10 mouse cellular contexts compared by ENCODE assay signal in genomic region chr7:139020884-139021283, GRCm38 (mm10).
A peak's percentile ranks its signal among the peaks of the same experiment; 100 is the strongest.
DNase-seq lines count a peak whose midpoint lies in the region; ATAC-seq and TF ChIP-seq lines count a peak whose summit lies in the region.
"Had no signal": no experiment of that assay in that cellular context is flagged by ENCODE, and none has a peak within 500 bp of the region (broad histone marks: within the 10 kb centered on the region; RNA-seq: fewer than 3 reads in every experiment).

No protein-coding gene starts in this region.

- no peak for ATAC-seq in lung, embryonic 14.5 days (ENCODE audit: insufficient read depth)
- no peak for ATAC-seq in forebrain, embryonic 15.5 days (replicated peaks)
- no peak for ATAC-seq in stomach, embryonic 14.5 days (ENCODE audit: insufficient number of reproducible peaks, insufficient read depth, low FRiP score, low read depth)
- ATAC-seq in cerebellum, adult (ENCODE audit: insufficient number of reproducible peaks, low FRiP score, low TSS enrichment) = no peak
- ATAC-seq: Patski had no signal

- H3K4me3 ChIP-seq in lung, embryonic 14.5 days (ENCODE audit: low read depth, low read length) = no peak overlapping the region
- H3K4me3 ChIP-seq in forebrain, embryonic 15.5 days = no peak overlapping the region
- H3K4me3 ChIP-seq in stomach, embryonic 14.5 days (ENCODE audit: low read depth, low read length) = no peak overlapping the region
- H3K4me3 ChIP-seq: erythroblast, embryonic 14.5 days had no signal

- H3K9me3 ChIP-seq in lung, embryonic 14.5 days (ENCODE audit: low read depth, low read length) = no peaks in the 10 kb centered on the region
- H3K9me3 ChIP-seq in forebrain, embryonic 15.5 days = no peaks in the 10 kb centered on the region
- no peaks in the 10 kb centered on the region for H3K9me3 ChIP-seq in stomach, embryonic 14.5 days (ENCODE audit: control insufficient read depth, low read depth, low read length)

- no peaks in the 10 kb centered on the region for H3K27me3 ChIP-seq in lung, embryonic 14.5 days (ENCODE audit: insufficient read depth, low read length)
- no peaks in the 10 kb centered on the region for H3K27me3 ChIP-seq in forebrain, embryonic 15.5 days
- no peaks in the 10 kb centered on the region for H3K27me3 ChIP-seq in stomach, embryonic 14.5 days (ENCODE audit: control insufficient read depth, insufficient read depth, low read length)

- H3K9ac ChIP-seq in lung, embryonic 14.5 days = no peak overlapping the region
- H3K9ac ChIP-seq in forebrain, embryonic 15.5 days (replicated peaks) = no peak overlapping the region
- no peak overlapping the region for H3K9ac ChIP-seq in stomach, embryonic 14.5 days (replicated peaks; ENCODE audit: low read depth, low read length)

- intact Hi-C loops in left cerebral cortex, postnatal 14 days (cut with DNase I) = no loop called here

- no peaks in the 10 kb centered on the region for H3K4me1 ChIP-seq in lung, embryonic 14.5 days (ENCODE audit: insufficient read depth)
- H3K4me1 ChIP-seq in forebrain, embryonic 15.5 days = 0 out of 2 replicates have a peak, but pooled peaks cover 5% of the 10 kb centered on the region
- H3K4me1 ChIP-seq in stomach, embryonic 14.5 days (ENCODE audit: control insufficient read depth, insufficient read depth, low read length) = 0 out of 2 replicates have a peak, but pooled peaks cover 3% of the 10 kb centered on the region

- H3K4me2 ChIP-seq in lung, embryonic 14.5 days = 0 out of 2 replicates have a peak overlapping the region, but pooled peaks have one; percentile 5
- H3K4me2 ChIP-seq in forebrain, embryonic 15.5 days (replicated peaks) = 0 out of 2 replicates have a peak overlapping the region, but pooled peaks have one; percentile 8
- H3K4me2 ChIP-seq in stomach, embryonic 14.5 days (replicated peaks; ENCODE audit: low read depth, low read length) = peak overlapping the region; percentile 30; the same call in 1 of the 2 replicates

- no peaks in the 10 kb centered on the region for H3K36me3 ChIP-seq in lung, embryonic 14.5 days (ENCODE audit: insufficient read depth)
- no peaks in the 10 kb centered on the region for H3K36me3 ChIP-seq in forebrain, embryonic 15.5 days
- no peaks in the 10 kb centered on the region for H3K36me3 ChIP-seq in stomach, embryonic 14.5 days (ENCODE audit: control insufficient read depth, insufficient read depth, low read length)

- no peak for TF ChIP-seq CTCF in lung, embryonic 14.5 days (IDR thresholded peaks at IDR 0.05; ENCODE audit: low read depth)

- no peak for DNase-seq in lung, embryonic 14.5 days
- DNase-seq in lung, postnatal 25 days (ENCODE audit: low spot score) = no peak
- peak; percentile 35 to 53 for DNase-seq in kidney, postnatal 4 days
- DNase-seq in left cerebral cortex, postnatal 14 days (ENCODE audit: low spot score in 2 of 2) = no peak
- no peak for DNase-seq in layer of hippocampus, adult 9-10 months (ENCODE audit: low spot score)

- WGBS in lung, embryonic 14.5 days = 14% methylated on average over 20 of the region's 20 CpGs
- whole genome bisulfite sequencing in forebrain, embryonic 15.5 days = 3% methylated on average over 18 of the region's 20 CpGs
- WGBS in stomach, embryonic 14.5 days = 19% methylated on average over 20 of the region's 20 CpGs

- H3K27ac ChIP-seq in lung, embryonic 14.5 days (ENCODE audit: low read depth) = no peak overlapping the region
- H3K27ac ChIP-seq in forebrain, embryonic 15.5 days (replicated peaks) = no peak overlapping the region
- no peak overlapping the region for H3K27ac ChIP-seq in stomach, embryonic 14.5 days (ENCODE audit: low read length)

Comparison
In these comparisons a context has a peak if more than half of its experiments do, and no peak if none do; other contexts are left out.
1. DNase-seq: peak in kidney, postnatal 4 days (2 of 2); none in lung, embryonic 14.5 days (single experiment), lung, postnatal 25 days (single experiment), left cerebral cortex, postnatal 14 days (0 of 2) and layer of hippocampus, adult 9-10 months (single experiment).
2. Peak in every context shown above with its lines, with median percentiles within 50 percentile points of each other: H3K4me2 ChIP-seq.